Mouse (Mus musculus) left cerebral cortex, adult 2 months (tissue): ENCODE data around the gene Fam205c. TPM values are rescaled to one million over a fixed set of nuclear protein-coding genes. Genes with fewer than 3 reads are reported as not detected.
A peak's percentile ranks its signal among the peaks of the same experiment; 100 is the strongest.

Experiments used
- DNase-seq, 2 experiments: peaks; one replicate each; pipeline ENCODE4 v3.0.0; 2021 to 2022; ENCODE audit warnings: low spot score in 2 of 2, mixed read lengths in 1 of 2; ENCODE audit errors: extremely low spot score in 1 of 2
- H3K27ac ChIP-seq: fragments of 200-600 bp; 2 replicates; pipeline ENCODE4 v1.8.1; 2022
- H3K4me3 ChIP-seq: fragments of 200-600 bp; 2 replicates; pipeline ENCODE4 v1.8.1; 2022
- CTCF ChIP-seq: fragments of 200-600 bp; IDR thresholded peaks from 2 replicates; pipeline ENCODE4 v1.8.1; 2022; ENCODE audit warnings: antibody characterized with exemption, mild to moderate bottlenecking, moderate library complexity
- intact Hi-C: fragments of 180-260 bp; cut with DNase I; formaldehyde crosslinking; loops from one replicate; pipeline ENCODE4 v1.15.1; 2025
- long read RNA-seq, 2 experiments: library from polyadenylated mRNA; stranded (forward); transcript quantifications; one replicate each; pipeline ENCODE4 v2.0.0; 2021; ENCODE audit warnings: borderline mapping rate in 2 of 2
- total RNA-seq, 2 experiments: library from RNA; stranded (reverse); gene quantifications; 2 replicates each; pipeline ENCODE4 v1.2.3; 2021

Gene Fam205c
- total RNA-seq, result 1 to 10 TPM; 1.0 to 1.8 TPM
- long read RNA-seq, experiment 1, partial matches to known transcripts, result 0 of 3 reads
- long read RNA-seq, experiment 1, other reads (novel, unspliced or antisense), result 3 of 3 reads
- long read RNA-seq, experiment 2, result 0 reads

- Histone ChIP-seq H3K27ac (no peak within 1 kb of the TSS), H3K4me3 (no peak within 1 kb of the TSS)
- intact Hi-C loops, result no loop called here
- TF ChIP-seq CTCF, result no peak
- DNase-seq, result no peak
Measured at GRCm38 (mm10) chr4:42874134-42874533, at the start of gene Fam205c. Fam205c (minus strand) TSS chr4:42874234.

DNA sequence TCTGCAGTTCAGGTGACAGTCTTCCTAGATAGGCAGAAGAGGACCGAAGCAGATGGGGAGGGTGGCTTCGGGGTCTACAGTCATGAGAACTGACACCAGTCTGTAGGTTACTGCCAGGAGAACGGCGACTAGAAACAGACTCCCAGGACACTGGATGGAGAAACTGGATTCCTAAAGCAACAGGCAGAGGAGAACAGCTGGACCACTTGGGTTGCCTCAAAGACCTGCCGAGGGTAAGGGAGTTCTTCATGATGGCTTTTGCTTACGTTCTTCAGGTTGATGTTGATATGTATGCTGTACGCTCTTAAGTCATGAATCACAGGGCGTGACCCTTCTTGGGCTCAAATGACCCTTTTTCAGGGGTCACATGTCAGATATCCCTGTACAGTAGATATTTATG, 48.4 kb upstream of the Fam205c start:
- no peak for DNase-seq
- peak overlapping the region; percentile 33 for H3K4me3 ChIP-seq
- intact Hi-C loops, result no loop called here
- TF ChIP-seq CTCF, result no peak
- H3K27ac ChIP-seq, result peak overlapping the region; percentile 89

- peak in 1 of 2 experiments; percentile 16 for DNase-seq
- H3K27ac ChIP-seq, result peak overlapping the region; percentile 89
- TF ChIP-seq CTCF, result no peak
- intact Hi-C loops, result no loop called here
- H3K4me3 ChIP-seq, result peak overlapping the region; percentile 33
Measured at GRCm38 (mm10) chr4:42922056-42922455, 48.0 kb upstream of the Fam205c start.

DNA sequence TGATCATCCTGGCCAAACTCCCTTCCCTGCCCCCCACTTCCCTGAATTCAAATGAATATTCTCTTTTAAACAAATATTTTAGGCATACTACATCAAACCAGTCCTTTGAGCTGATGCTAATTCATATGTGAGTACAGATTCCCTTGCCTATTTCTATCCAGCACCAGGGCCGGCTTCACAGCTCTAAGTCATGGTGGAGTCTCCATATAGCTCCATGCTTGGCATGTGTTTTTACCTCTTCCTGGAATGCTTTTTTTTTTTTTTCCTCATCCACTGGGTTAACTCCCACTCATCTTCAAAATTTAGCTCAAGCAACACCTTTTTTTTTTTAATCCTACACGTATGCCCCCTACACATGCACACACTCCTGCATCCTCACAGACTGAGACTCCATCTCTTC, 47.5 kb upstream of the Fam205c start:
- Histone ChIP-seq H3K4me3 (no peak overlapping the region), H3K27ac (peak overlapping the region; percentile 87)
- no peak for TF ChIP-seq CTCF
- DNase-seq, result peak in 1 of 2 experiments; percentile 29
- intact Hi-C loops, result loop anchor here (1.0 kb wide), 1 partner anchor 34 kb away; no protein-coding TSS in a partner anchor

- Histone ChIP-seq H3K27ac (peak overlapping the region; percentile 87), H3K4me3 (no peak overlapping the region)
- no peak for TF ChIP-seq CTCF
- intact Hi-C loops, result loop anchor here (1.0 kb wide), 1 partner anchor 33 kb away; no protein-coding TSS in a partner anchor
- peak in 1 of 2 experiments; percentile 18 for DNase-seq
Measured at GRCm38 (mm10) chr4:42920726-42921125, 46.7 kb upstream of the Fam205c start.

GRCm38 (mm10) chr4:42917402-42917774, 43.4 kb upstream of the Fam205c start:
- no peak for TF ChIP-seq CTCF
- intact Hi-C loops, result loop anchor here (1.0 to 2.0 kb wide), 2 partner anchors 31 to 33 kb away; no protein-coding TSS in a partner anchor
- Histone ChIP-seq H3K27ac (peak overlapping the region; percentile 98), H3K4me3 (peak overlapping the region; percentile 81)
- peak in 1 of 2 experiments; percentile 44 for DNase-seq

- intact Hi-C loops, result loop anchor here (1.0 to 2.0 kb wide), 2 partner anchors 30 to 33 kb away; no protein-coding TSS in a partner anchor
- peak; percentile 62 to 72 for DNase-seq
- TF ChIP-seq CTCF, result no peak
- H3K4me3 ChIP-seq, result peak within 1 kb of the TSS; percentile 81
- peak within 1 kb of the TSS; percentile 99 for H3K27ac ChIP-seq
Measured at GRCm38 (mm10) chr4:42916617-42917401, 42.8 kb upstream of the Fam205c start, which contains the start of gene Phf24. Phf24 (plus strand) TSS chr4:42916660.

GRCm38 (mm10) chr4:42915966-42916365, 41.9 kb upstream of the Fam205c start:
- Histone ChIP-seq H3K4me3 (peak overlapping the region; percentile 68), H3K27ac (peak overlapping the region; percentile 99)
- TF ChIP-seq CTCF, result no peak
- peak in 1 of 2 experiments; percentile 7 for DNase-seq
- intact Hi-C loops, result loop anchor here (2.0 kb wide), 1 partner anchor 29 kb away; no protein-coding TSS in a partner anchor

GRCm38 (mm10) chr4:42915311-42915710, 41.3 kb upstream of the Fam205c start:
- intact Hi-C loops, result no loop called here
- Histone ChIP-seq H3K27ac (peak overlapping the region; percentile 99; the same call in 1 of the 2 replicates), H3K4me3 (no peak overlapping the region)
- no peak for TF ChIP-seq CTCF
- peak in 1 of 2 experiments; percentile 9 for DNase-seq

- DNase-seq, result no peak
- H3K4me3 ChIP-seq, result no peak overlapping the region
Measured at GRCm38 (mm10) chr4:42913391-42913790, 39.4 kb upstream of the Fam205c start.

GRCm38 (mm10) chr4:42904966-42905365, 30.9 kb upstream of the Fam205c start:
- H3K4me3 ChIP-seq, result no peak overlapping the region
- no peak for TF ChIP-seq CTCF
- no peak for DNase-seq
- intact Hi-C loops, result no loop called here
- peak overlapping the region; percentile 24; the same call in 1 of the 2 replicates for H3K27ac ChIP-seq

More at GRCm38 (mm10) chr4:42913391-42913790, 39.4 kb upstream of the Fam205c start:
- no peak overlapping the region for H3K27ac ChIP-seq
- intact Hi-C loops, result no loop called here
- no peak for TF ChIP-seq CTCF

- intact Hi-C loops, result no loop called here
Measured at GRCm38 (mm10) chr4:42904523-42904922, 30.5 kb upstream of the Fam205c start.

More at GRCm38 (mm10) chr4:42904523-42904922, 30.5 kb upstream of the Fam205c start:
- no peak for DNase-seq
- peak overlapping the region; percentile 24; the same call in 1 of the 2 replicates for H3K27ac ChIP-seq
- TF ChIP-seq CTCF, result no peak
- no peak overlapping the region for H3K4me3 ChIP-seq
